Mouse (Mus musculus) limb, embryonic 14.5 days (tissue): ENCODE measurements at regions not wholly inside any gene's neighbourhood (a gene's known extent, or its start where the extent isn't known, plus 50 kb on each side); places are given as distances from the start of the nearest gene placed in this dataset.

Experiments used
- ATAC-seq: fragments of 200-750 bp; cut with Nextera tagmentation; 2 replicates; pipeline ENCODE4 v1.8.0; 2017; ENCODE audit warnings: low read depth, moderate number of reproducible peaks, moderate TSS enrichment; ENCODE audit not compliant: low FRiP score
- DNase-seq: peaks from one replicate; pipeline ENCODE4 v3.0.0-alpha.2; 2015; ENCODE audit warnings: low spot score
- H3K27ac ChIP-seq: fragments of 300-500 bp; sonication (generic); replicated peaks from 2 replicates; pipeline ENCODE4 v1.5.1; 2014; ENCODE audit warnings: low read depth, mild to moderate bottlenecking, low read length, moderate library complexity, mixed read lengths
- H3K27me3 ChIP-seq: fragments of 300-500 bp; sonication (generic); 2 replicates; pipeline ENCODE4 v1.6.1; 2014; ENCODE audit warnings: low read length, mixed read lengths; ENCODE audit not compliant: control insufficient read depth, insufficient read depth
- H3K36me3 ChIP-seq: fragments of 300-500 bp; sonication (generic); 2 replicates; pipeline ENCODE4 v1.6.1; 2014; ENCODE audit warnings: mild to moderate bottlenecking, low read length, moderate library complexity, mixed read lengths; ENCODE audit not compliant: control insufficient read depth, insufficient read depth
- H3K4me1 ChIP-seq: fragments of 300-500 bp; sonication (generic); 2 replicates; pipeline ENCODE4 v1.6.1; 2014; ENCODE audit warnings: antibody characterized with exemption, low read length, mixed read lengths; ENCODE audit not compliant: control insufficient read depth, insufficient read depth
- H3K4me2 ChIP-seq: fragments of 300-500 bp; sonication (generic); replicated peaks from 2 replicates; pipeline ENCODE4 v1.6.1; 2014; ENCODE audit warnings: low read depth, mild to moderate bottlenecking, low read length, moderate library complexity; ENCODE audit not compliant: severe bottlenecking
- H3K4me3 ChIP-seq: fragments of 300-500 bp; sonication (generic); replicated peaks from 2 replicates; pipeline ENCODE4 v1.5.1; 2014; ENCODE audit warnings: low read length
- H3K9ac ChIP-seq: fragments of 300-500 bp; sonication (generic); 2 replicates; pipeline ENCODE4 v1.6.1; 2014; ENCODE audit warnings: mild to moderate bottlenecking, low read depth, low read length, moderate library complexity; ENCODE audit not compliant: severe bottlenecking
- H3K9me3 ChIP-seq: fragments of 300-500 bp; sonication (generic); 2 replicates; pipeline ENCODE4 v1.6.1; 2016; ENCODE audit warnings: low read length; ENCODE audit not compliant: control insufficient read depth
- POLR2A ChIP-seq: fragments of 200-500 bp; IDR thresholded peaks from 2 replicates; pipeline ENCODE4 v1.8.0; 2012; ENCODE audit warnings: inconsistent platforms, mild to moderate bottlenecking, moderate library complexity, borderline replicate concordance; ENCODE audit not compliant: insufficient read depth, insufficient read length; ENCODE audit errors: extremely low read depth
- WGBS: fragments of 180-500 bp; shearing (Covaris S2); extraction: QIAGEN DNeasy Blood & Tissue Kit; methylation state at CpG from one replicate; pipeline ENCODE4 v1.1.7; 2014; 5-methylcytosine and 5-hydroxymethylcytosine counted together

DNA sequence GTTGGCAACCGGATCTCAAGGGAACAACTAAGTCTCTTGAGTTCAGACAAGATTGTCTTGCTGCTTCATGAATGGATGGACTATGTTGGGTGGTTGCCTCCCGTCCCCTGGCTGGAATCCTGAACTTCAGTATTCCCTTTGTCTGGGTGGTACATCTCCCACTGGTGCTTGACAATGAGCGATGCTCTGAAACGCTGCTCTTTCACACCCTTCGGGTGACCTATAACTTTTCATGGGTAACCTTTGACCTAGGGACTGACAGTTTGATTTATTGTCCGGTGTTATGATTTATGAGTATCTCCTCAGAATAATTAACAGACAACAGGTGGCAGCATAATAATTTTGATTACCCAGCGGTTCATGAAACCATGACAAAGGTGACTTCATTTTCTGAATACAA is 478.3 kb downstream of the Nr2f2 start:
- H3K27me3 ChIP-seq, result no peaks in the 10 kb centered on the region
- H3K36me3 ChIP-seq, result no peaks in the 10 kb centered on the region
- TF ChIP-seq POLR2A, result no peak
- ATAC-seq, result no peak
- H3K4me1 ChIP-seq, result no peaks in the 10 kb centered on the region
- no peak overlapping the region for H3K27ac ChIP-seq
- H3K4me2 ChIP-seq, result no peak overlapping the region
- no peaks in the 10 kb centered on the region for H3K9me3 ChIP-seq
- WGBS, result 83% methylated on average over 7 of the region's 7 CpGs
- no peak overlapping the region for H3K9ac ChIP-seq
- DNase-seq, result no peak
- no peak overlapping the region for H3K4me3 ChIP-seq

DNA sequence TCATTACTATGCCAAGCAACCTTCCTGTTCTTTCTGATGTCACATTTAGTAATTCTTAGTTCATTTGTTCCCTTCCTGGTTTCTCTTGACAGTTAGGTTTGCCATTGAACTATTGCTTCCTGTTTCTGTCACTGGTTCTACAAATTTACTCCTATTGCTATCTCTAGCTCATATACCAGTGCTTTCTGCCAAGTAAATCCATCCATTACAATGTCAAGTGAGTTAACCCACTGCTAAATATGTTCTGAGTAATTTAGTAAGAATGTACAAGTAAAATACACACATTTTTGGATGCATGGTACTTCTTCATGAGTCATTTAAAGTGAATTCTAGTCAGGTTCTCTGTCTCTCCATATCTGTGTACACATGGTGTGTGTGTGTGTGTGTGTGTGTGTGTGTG is 489.5 kb downstream of the Nr2f2 start:
- no peaks in the 10 kb centered on the region for H3K36me3 ChIP-seq
- no peak for TF ChIP-seq POLR2A
- DNase-seq, result no peak
- no peaks in the 10 kb centered on the region; the same call in 1 of the 2 replicates for H3K9me3 ChIP-seq
- H3K4me3 ChIP-seq, result no peak overlapping the region
- no peak for ATAC-seq
- no peak overlapping the region for H3K9ac ChIP-seq
- no peak overlapping the region for H3K27ac ChIP-seq
- H3K4me1 ChIP-seq, result no peaks in the 10 kb centered on the region
- no peak overlapping the region for H3K4me2 ChIP-seq
- no peaks in the 10 kb centered on the region for H3K27me3 ChIP-seq

DNA sequence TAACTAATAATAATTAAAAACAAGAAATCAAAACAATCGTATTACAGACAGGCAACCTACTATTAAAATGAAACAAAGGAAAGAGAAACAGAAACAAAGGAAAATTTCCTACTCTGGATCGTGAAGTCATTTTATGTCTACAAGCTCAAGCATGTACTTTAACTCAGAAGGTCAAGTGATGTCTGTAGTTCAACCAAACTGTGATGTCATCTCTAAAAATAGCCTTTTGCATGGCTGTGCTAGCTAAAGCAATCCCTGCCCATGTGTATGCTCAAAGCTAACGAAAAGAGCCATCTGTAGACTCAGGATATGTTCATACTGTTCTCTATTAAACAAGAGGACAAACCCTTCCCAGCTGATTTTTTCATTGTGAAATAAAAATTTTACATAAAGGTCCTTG is 500.7 kb downstream of the Nr2f2 start:
- Histone ChIP-seq H3K4me1 (no peaks in the 10 kb centered on the region), H3K4me2 (no peak overlapping the region), H3K4me3 (no peak overlapping the region), H3K36me3 (no peaks in the 10 kb centered on the region), H3K9me3 (no peaks in the 10 kb centered on the region), H3K27ac (no peak overlapping the region), H3K27me3 (no peaks in the 10 kb centered on the region), H3K9ac (no peak overlapping the region)
- ATAC-seq (no peak), DNase-seq (no peak)
- 85% methylated on average over 3 of the region's 3 CpGs for WGBS
- TF ChIP-seq POLR2A, result no peak

DNA sequence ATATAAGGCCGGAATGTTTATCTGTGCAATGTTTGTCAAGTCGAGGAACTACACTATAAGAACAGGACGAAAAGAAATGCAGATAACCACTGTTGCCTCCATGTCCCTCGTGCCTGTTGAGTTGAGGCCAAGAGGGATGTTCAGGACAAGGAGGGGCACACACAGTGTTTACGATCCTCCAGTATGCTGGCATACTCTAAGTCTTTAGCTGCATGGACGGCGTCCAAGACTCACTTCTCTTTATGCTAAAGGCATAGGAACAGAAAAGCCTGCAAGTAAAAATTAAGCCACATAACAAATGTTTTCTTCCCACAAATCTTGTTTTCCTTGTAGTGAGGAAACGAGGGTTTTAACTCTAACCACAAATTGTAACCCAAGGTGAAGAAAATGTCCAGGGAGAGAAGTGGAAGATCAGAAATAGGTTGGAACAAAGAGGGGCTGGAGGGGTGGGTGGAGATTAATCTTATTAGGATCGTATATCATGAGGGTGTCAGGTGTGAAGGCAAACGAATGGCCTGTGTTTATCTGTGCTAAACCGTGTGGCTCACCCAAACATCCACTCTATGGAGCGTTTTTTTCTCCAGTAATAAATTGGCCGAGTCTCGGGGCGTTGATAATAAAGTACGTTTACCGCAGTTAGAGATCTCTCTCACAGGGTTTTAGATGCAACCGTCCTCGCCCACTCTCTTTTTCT is 521.8 kb downstream of the Nr2f2 start:
- H3K9ac ChIP-seq, result no peak overlapping the region
- no peaks in the 10 kb centered on the region for H3K36me3 ChIP-seq
- no peak overlapping the region for H3K4me3 ChIP-seq
- no peak for ATAC-seq
- no peaks in the 10 kb centered on the region for H3K27me3 ChIP-seq
- H3K4me2 ChIP-seq, result no peak overlapping the region
- peak; percentile 5 for DNase-seq
- no peak overlapping the region for H3K27ac ChIP-seq
- H3K9me3 ChIP-seq, result no peaks in the 10 kb centered on the region
- no peaks in the 10 kb centered on the region for H3K4me1 ChIP-seq
- no peak for TF ChIP-seq POLR2A
- 46% methylated on average over 19 of the region's 19 CpGs for WGBS

DNA sequence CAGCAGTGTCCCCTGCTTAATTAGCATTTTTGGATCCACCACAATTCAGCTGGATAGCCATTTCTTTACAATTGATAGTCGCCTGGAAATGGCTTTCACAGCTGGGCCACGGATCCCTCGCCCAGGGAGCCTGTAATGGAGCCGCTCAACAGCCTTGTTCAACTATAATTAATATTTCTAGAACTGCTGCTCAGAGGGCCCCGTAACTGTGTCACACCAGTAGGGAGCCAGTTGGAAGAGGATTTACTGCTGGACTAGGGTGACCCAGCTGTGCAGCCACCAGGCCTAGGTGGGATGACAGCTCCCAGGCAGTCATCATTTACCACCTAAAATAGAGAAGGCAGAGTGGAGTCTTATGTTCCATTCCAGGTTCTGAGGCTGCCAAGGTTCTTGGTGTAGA is 529.2 kb downstream of the Nr2f2 start:
- ATAC-seq, result no peak

More for the DNA sequence above, 529.2 kb downstream of the Nr2f2 start:
- no peak overlapping the region for H3K4me3 ChIP-seq
- H3K36me3 ChIP-seq, result no peaks in the 10 kb centered on the region
- no peak overlapping the region for H3K4me2 ChIP-seq
- no peaks in the 10 kb centered on the region for H3K9me3 ChIP-seq
- H3K27me3 ChIP-seq, result no peaks in the 10 kb centered on the region
- no peak for TF ChIP-seq POLR2A
- no peak overlapping the region for H3K27ac ChIP-seq
- WGBS, result 73% methylated on average over 5 of the region's 5 CpGs
- no peak for DNase-seq
- H3K4me1 ChIP-seq, result no peaks in the 10 kb centered on the region
- no peak overlapping the region for H3K9ac ChIP-seq
